Mouse (Mus musculus): ENCODE data around the gene Ptprn.
A peak's percentile ranks its signal among the peaks of the same experiment; 100 is the strongest.

Ptprn gene

GRCm38 (mm10) chr1:75222926-75223325 is 41.4 kb downstream of the Ptprn start:
- DNase-seq: peak; percentile 78

GRCm38 (mm10) chr1:75221538-75221937 is 42.8 kb downstream of the Ptprn start:
- no peak for DNase-seq

- peak; percentile 64 for DNase-seq
Observed at GRCm38 (mm10) chr1:75219531-75219930, 44.8 kb downstream of the Ptprn start, which contains the start of gene Tuba4a. Gene Tuba4a, minus strand, starts transcription at chr1:75219865.

- DNase-seq: peak; percentile 98
Observed at GRCm38 (mm10) chr1:75219078-75219477, 45.2 kb downstream of the Ptprn start.

GRCm38 (mm10) chr1:75218227-75219001 is 45.9 kb downstream of the Ptprn start:
- DNase-seq: peak; percentile 77

- DNase-seq: no peak
Observed at GRCm38 (mm10) chr1:75217893-75218226, 46.4 kb downstream of the Ptprn start.

- DNase-seq: peak; percentile 39
Observed at GRCm38 (mm10) chr1:75216797-75217585, 47.3 kb downstream of the Ptprn start.

- peak; percentile 8 for DNase-seq
Observed at GRCm38 (mm10) chr1:75215785-75216184, 48.5 kb downstream of the Ptprn start.

- peak; percentile 7 for DNase-seq
Observed at GRCm38 (mm10) chr1:75214886-75215285, 49.4 kb downstream of the Ptprn start.

- no peak for DNase-seq
Observed at GRCm38 (mm10) chr1:75214442-75214841, 49.9 kb downstream of the Ptprn start.

- peak; percentile 18 for DNase-seq
Observed at GRCm38 (mm10) chr1:75213096-75213495, 51.2 kb downstream of the Ptprn start.

- peak; percentile 4 for DNase-seq
Observed at GRCm38 (mm10) chr1:75212542-75212941, 51.8 kb downstream of the Ptprn start.

GRCm38 (mm10) chr1:75211141-75211708 is 53.1 kb downstream of the Ptprn start:
- no peak for DNase-seq

- peak; percentile 96 for DNase-seq
Observed at GRCm38 (mm10) chr1:75210136-75211087, 53.9 kb downstream of the Ptprn start, which contains the start of the genes Glb1l and Stk16. Gene Glb1l, minus strand, starts transcription at chr1:75210813. Gene Stk16, plus strand, starts transcription at chr1:75210838.

- peak; percentile 52 for DNase-seq
Observed at GRCm38 (mm10) chr1:75208967-75209678, 55.2 kb downstream of the Ptprn start.

- DNase-seq: no peak
Observed at GRCm38 (mm10) chr1:75201236-75201635, 63.1 kb downstream of the Ptprn start.
